Mouse (Mus musculus) kidney, adult 2 months (tissue): ENCODE measurements around the gene Eps8l2.

Source experiments
- CTCF ChIP-seq: fragments of 200-500 bp; conservative IDR thresholded peaks from 2 replicates; pipeline ENCODE4 v1.5.1; 2011; ENCODE audit warnings: low read depth, mild to moderate bottlenecking, control low read depth, low read length, moderate library complexity, mixed read lengths; ENCODE audit not compliant: insufficient read depth, insufficient read length
- POLR2A ChIP-seq: fragments of 200-500 bp; IDR thresholded peaks from one replicate; pipeline ENCODE4 v1.6.1; 2011; ENCODE audit warnings: low read depth, low read length, control low read depth

- no peak for TF ChIP-seq CTCF
- no peak for TF ChIP-seq POLR2A
These were observed 814 bp upstream of the Eps8l2 start for GRCm38 (mm10) chr7:141337716-141338416.
